Mouse (Mus musculus) hindlimb bud, embryonic 11.5 days (tissue): ENCODE data around the gene Erc2.
"Not testable (repeated sequence)": the region's sequence is repeated elsewhere in the genome, so short reads cannot be mapped to it uniquely, and the experiment has no call there.

Experiments used
- DNase-seq: peaks from one replicate; pipeline ENCODE4 v3.0.0-alpha.2; 2012; ENCODE audit warnings: low read depth, low spot score; ENCODE audit errors: extremely low spot score

Gene Erc2

DNA sequence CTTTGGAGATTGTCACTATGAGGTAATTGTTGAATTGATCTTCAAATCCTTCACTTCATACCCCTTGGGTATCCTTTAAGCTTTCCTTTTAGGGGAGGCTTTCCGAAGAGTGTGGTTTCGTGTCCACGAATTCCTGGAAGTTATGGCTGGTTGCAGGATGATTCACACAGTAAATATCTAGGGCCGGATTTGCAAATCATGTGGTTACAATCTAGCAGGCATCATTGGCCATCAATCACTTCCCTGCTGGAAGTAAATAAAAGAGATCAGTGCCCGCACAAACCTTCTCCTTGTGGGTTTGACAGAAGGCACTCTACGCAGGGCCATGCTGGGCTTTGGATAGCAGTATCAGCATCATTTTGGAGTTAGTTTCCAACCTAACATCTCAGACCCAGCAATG is 201.7 kb downstream of the Erc2 start:
- DNase-seq: no peak

- DNase-seq: no peak
Measured at GRCm38 (mm10) chr14:27826829-27827228, 204.6 kb downstream of the Erc2 start.

DNA sequence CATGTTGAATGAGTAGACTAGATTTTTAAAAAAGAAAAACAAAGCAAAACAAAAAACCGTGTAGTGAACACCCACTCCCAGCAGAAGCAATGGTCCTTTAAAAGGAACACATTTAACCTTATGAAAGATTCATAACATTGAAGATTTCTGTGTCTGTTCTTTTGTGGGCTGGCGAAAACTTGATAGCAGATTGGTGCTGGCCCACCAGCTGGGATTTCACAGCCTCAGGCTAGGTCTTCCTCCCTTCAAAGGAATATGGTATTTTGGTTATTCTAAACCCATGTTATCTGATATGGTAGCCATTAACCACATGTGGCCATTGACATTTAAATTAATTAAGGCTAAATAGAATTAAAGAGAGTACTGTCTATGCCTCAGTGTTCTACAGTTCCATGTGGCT is 205.9 kb downstream of the Erc2 start:
- DNase-seq: no peak

DNA sequence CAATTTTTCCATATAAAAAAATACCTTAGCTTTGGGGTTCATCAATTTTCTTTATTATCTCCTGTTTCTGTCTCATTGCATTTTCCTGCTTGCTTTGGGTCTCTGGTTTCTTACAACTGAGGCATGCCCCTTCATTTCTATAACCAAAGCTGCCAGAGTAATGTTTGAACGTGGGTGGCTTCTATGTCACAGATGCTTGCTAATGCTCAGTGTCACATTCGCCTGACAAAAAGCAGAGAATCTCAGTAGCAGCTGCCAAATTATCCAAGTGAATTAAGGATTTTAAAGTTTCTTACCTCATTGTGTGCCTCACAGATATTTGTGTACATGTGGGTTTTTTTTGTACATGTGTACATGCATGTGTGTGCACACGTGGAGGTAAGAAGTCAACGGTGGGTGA is 210.0 kb downstream of the Erc2 start:
- DNase-seq: no peak

DNA sequence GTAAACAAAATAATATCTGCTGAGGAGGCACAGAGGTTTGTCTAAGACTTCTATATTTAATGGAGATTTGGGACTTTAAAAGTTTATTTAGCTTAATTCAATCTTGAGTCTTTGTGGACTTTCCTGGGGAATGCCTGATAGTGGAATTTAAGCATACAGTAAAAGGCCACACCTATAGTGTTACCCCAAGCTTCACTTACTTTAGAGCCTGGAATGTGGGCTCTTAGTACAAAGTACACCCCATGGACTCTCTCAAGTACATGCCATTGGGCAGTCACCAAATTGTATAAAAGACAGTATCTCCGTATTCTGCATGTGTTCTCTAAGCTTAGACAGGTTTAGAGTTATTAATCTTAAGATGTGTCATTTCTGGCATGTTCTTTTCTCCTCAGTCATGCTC is 213.1 kb downstream of the Erc2 start:
- DNase-seq: no peak

- no peak for DNase-seq
Measured at GRCm38 (mm10) chr14:27837601-27838105, 215.4 kb downstream of the Erc2 start.

DNA sequence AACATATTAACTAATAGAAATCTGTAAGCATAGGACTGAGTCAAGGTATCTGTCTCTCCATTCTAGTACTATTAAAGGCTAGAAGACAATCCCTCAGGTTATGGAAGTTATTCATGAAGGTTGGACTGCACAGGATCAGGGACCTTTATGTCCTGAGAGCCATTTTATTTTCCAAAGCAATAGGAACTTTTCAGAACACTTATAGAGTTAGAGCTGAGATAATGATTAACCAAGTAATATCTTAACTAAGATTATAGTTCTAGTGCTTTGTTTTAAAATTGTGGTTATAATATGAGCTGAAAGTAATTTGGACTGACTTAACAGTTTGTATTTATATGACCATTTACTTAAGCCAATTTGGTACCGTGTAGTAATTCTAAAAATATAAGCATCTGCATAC is 217.9 kb downstream of the Erc2 start:
- no peak for DNase-seq

- no peak for DNase-seq
Measured at GRCm38 (mm10) chr14:27846875-27847274, 224.6 kb downstream of the Erc2 start.

DNA sequence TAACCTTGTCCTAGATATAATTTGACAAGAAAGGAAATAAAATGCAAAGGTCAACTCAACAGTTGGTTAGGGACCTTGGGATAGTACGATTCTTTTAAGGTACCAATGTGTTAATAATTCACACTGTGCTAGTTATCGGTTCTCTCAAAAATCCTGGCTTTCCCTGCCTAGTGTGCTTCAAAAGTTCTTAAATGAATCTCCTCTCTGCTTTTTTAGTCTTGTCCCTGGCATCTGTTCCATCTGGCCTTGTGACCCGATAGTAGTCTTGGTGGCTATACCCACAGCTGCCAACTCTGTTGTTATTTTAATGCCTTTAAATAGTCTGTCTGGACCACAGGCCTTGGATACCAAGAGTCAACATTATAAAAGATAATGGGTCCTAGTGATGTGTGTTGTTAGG is 225.1 kb downstream of the Erc2 start:
- no peak for DNase-seq

GRCm38 (mm10) chr14:27851231-27851630 is 229.0 kb downstream of the Erc2 start:
- DNase-seq: no peak

DNA sequence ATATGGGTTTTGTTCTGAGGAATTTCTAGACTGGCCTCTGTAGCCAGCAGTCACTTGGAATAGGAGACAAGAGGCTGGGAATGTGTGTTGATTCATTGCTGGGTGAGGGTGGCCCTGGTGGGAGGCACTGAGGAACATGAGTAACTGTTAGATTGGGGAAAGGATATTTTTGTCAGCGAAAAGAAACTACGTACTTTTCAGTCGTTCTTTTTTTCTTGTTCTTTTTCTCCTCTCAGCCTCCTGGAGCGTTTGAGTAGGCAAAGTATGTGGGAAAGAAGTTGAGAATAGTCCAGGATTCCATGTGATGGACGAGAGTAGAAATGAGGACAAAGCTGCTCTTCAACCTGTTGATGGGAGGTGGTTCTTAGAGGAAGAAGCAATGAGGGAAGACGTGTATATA is 230.4 kb downstream of the Erc2 start:
- no peak for DNase-seq

DNA sequence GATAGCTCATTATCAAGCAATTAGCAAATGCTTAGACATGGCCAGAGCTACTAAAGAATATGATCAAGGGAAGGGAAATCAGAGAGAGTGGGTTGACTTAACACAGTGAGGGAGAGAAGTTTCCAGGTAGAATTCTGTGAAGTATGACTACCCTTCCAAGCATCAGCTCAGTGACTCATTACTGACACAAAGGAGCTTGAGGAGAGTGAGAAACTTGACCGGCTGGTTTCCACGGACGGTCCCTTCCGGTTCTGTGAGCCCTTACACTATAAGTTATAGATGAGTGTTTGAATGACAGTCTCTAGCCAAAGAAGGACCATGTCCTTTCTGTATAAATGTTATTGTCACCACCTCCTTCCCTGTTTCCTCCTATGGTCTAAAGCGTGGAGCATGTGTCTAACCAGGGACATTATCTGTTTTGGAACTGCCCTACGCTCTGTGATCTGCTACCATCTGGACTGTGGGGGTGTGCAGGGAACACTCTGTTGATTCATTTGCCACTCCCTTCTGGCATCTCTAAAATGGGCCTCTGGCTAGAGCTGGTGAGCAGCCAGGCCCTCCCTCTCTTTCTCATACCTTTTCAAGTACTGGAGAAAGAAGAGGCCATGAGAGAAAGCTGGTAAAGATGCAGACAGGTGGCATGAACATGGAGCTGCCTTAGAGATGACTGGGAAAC is 238.3 kb downstream of the Erc2 start:
- DNase-seq: no peak

DNA sequence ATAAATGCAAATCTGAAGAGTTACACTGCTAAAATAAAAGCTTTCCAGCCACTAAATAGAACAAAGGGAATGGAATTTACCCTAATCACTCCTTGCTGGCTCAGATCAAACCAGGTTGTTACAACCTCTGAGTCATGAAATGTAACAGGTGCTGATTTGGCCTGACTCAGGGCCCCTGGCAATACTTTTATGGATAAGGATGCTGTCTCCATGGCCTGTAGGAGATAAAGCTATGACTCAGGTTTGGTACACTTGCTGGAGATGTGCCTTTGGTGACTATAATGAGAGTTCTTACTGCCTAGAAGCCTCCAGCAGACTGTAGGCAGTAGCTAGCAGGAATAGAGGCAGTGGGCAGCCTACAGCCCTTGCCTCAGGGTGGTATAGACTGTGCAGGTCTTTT is 240.1 kb downstream of the Erc2 start:
- no peak for DNase-seq

- DNase-seq: no peak
Measured at GRCm38 (mm10) chr14:27867386-27867785, 245.2 kb downstream of the Erc2 start.

GRCm38 (mm10) chr14:27873619-27874018 is 251.4 kb downstream of the Erc2 start:
- no peak for DNase-seq

GRCm38 (mm10) chr14:27875991-27876411 is 253.8 kb downstream of the Erc2 start:
- DNase-seq: no peak

GRCm38 (mm10) chr14:27881972-27882371 is 259.7 kb downstream of the Erc2 start:
- DNase-seq: no peak

DNA sequence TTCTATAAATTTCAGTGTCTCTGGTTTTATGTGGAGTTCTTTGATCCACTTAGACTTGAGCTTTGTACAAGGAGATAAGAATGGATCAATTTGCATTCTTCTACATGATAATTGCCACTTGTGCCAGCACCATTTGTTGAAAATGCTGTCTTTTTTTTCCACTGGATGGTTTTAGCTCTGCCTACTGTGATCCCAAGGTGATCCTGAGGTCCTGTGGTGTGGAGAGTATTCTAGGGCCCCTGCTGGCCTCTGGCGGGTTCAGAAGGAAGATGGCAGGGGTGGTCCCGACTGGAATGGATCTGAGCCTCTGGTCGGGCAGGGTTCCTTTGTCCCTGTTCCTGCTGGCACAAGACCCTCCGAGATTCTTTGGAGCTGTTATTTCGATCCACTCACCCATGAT is 264.1 kb downstream of the Erc2 start:
- DNase-seq: not testable (repeated sequence)

GRCm38 (mm10) chr14:27887488-27887887 is 265.3 kb downstream of the Erc2 start:
- no peak for DNase-seq

DNA sequence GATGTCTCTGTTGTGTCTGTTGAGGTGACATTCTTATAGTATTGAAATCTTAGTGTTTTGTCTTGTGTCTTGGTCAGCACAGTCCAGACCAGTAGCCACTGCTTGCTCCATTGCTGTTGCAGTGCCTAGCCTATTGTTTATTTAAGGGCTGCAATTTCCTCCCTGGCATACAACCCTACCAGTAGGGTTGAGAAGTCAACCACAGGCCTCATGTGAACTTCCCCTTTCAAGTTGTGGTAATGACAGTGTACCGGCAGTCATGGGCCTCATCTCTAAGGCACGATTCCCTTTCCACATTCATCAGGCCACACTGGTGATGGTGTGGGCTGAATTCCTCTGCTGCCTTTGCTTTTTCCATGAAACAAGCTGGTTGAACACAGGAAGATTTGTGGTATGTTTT is 267.4 kb downstream of the Erc2 start:
- no peak for DNase-seq

- no peak for DNase-seq
Measured at GRCm38 (mm10) chr14:27892416-27892815, 270.2 kb downstream of the Erc2 start.

DNA sequence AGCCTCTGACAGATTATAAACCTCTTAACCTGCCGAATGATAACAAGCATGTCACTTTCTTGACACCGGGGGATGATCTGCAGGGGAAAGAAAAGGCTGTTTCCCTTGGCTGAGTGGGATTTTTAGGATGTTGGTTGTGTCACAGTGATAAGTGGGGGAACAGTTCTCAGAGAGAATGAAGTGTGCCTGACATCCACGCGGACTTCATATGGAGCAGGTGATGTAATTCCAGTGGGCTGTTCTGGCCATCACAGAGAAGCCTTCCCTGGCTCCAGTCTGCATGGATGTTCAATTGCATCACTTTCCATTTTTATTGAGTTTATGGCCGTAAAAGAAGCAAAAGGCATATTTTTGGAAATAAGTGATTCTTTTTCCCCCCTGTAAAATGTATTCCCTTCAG is 279.5 kb downstream of the Erc2 start:
- DNase-seq: no peak
